Mouse (Mus musculus) forebrain, embryonic 12.5 days (tissue): ENCODE data around the gene Ctrl. TPM values are rescaled to one million over a fixed set of nuclear protein-coding genes. Genes with fewer than 3 reads are reported as not detected.

Source experiments
- ATAC-seq: fragments of 200-750 bp; cut with Nextera tagmentation; 2 replicates; pipeline ENCODE4 v1.8.0; 2017; ENCODE audit warnings: moderate TSS enrichment; ENCODE audit not compliant: low FRiP score
- H3K27ac ChIP-seq: fragments of 300-500 bp; sonication (generic); 2 replicates; pipeline ENCODE4 v1.5.1; 2016; ENCODE audit warnings: mild to moderate bottlenecking
- H3K27me3 ChIP-seq: fragments of 300-500 bp; sonication (generic); 2 replicates; pipeline ENCODE4 v1.6.1; 2016; ENCODE audit warnings: mild to moderate bottlenecking
- H3K36me3 ChIP-seq: fragments of 300-500 bp; sonication (generic); replicated peaks from 2 replicates; pipeline ENCODE4 v1.6.1; 2016; ENCODE audit warnings: mild to moderate bottlenecking
- H3K4me1 ChIP-seq: fragments of 300-500 bp; sonication (generic); 2 replicates; pipeline ENCODE4 v1.6.1; 2016
- H3K4me2 ChIP-seq: fragments of 300-500 bp; sonication (generic); 2 replicates; pipeline ENCODE4 v1.6.1; 2016; ENCODE audit warnings: mild to moderate bottlenecking, moderate library complexity
- H3K4me3 ChIP-seq: fragments of 300-500 bp; sonication (generic); replicated peaks from 2 replicates; pipeline ENCODE4 v1.5.1; 2016; ENCODE audit warnings: mild to moderate bottlenecking
- H3K9ac ChIP-seq: fragments of 300-500 bp; sonication (generic); 2 replicates; pipeline ENCODE4 v1.6.1; 2016; ENCODE audit warnings: mild to moderate bottlenecking
- H3K9me3 ChIP-seq: fragments of 300-500 bp; sonication (generic); 2 replicates; pipeline ENCODE4 v1.6.1; 2016
- WGBS: fragments of 180-500 bp; shearing (Covaris S2); methylation state at CpG from one replicate; pipeline ENCODE4 v1.1.7; 2016; 5-methylcytosine and 5-hydroxymethylcytosine counted together
- polyA plus RNA-seq: library from polyadenylated mRNA; unstranded; fragments of >200 nt; fragmentation: Nextera tagmentation; extraction: Ambion mirVana; gene quantifications from 2 replicates; pipeline ENCODE4 v1.2.1, GENCODE M21; 2016

The Ctrl gene
- polyA plus RNA-seq, 1 experiment from 2014 or later, result 3.0 TPM

DNA sequence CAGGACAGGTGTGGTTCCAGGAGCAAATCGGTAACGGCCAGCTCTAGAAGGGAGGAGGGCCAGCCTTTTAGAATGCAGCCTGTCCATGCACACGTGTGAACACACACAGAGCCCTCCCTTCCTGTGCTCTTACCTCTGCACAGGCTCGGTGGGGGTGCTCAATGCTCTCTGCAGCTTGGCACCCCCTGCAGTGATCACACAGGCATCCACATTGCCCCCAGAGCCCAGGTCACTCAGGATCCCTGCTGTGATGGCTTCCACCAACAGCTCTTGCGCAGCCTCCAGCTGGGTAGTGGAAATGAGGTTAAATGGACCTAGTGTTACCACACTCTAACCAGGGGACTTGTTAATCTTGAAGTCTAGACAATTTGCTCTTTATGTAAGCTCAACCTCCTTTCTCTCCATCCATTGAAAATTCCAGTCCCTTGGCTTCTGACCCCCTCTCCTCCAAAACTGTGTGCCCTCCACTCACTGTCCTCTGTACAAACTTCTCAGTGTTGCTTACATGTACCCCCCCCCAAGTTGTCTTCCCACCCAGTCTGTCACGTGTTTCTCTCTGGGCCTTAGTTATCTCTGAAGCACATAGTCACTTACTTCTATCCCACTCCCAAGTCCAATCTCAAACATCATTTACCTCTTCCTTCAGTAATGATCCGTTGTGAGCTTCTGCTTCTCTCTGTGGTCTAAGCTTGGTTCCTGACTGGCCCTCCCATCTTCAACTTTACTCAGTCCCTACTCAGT lies 2.4 kb upstream of the Ctrl start:
- Histone ChIP-seq H3K36me3 (0 out of 2 replicates have a peak, but pooled peaks cover 10% of the 10 kb centered on the region), H3K27me3 (no peaks in the 10 kb centered on the region), H3K4me2 (peak overlapping the region; percentile 99), H3K4me1 (peaks cover 22% of the 10 kb centered on the region), H3K9me3 (no peaks in the 10 kb centered on the region), H3K9ac (peak overlapping the region; percentile 80), H3K27ac (0 out of 2 replicates have a peak overlapping the region, but pooled peaks have one; percentile 79), H3K4me3 (peak overlapping the region; percentile 71)
- ATAC-seq, result no peak
- 30% methylated on average over 7 of the region's 7 CpGs for WGBS

DNA sequence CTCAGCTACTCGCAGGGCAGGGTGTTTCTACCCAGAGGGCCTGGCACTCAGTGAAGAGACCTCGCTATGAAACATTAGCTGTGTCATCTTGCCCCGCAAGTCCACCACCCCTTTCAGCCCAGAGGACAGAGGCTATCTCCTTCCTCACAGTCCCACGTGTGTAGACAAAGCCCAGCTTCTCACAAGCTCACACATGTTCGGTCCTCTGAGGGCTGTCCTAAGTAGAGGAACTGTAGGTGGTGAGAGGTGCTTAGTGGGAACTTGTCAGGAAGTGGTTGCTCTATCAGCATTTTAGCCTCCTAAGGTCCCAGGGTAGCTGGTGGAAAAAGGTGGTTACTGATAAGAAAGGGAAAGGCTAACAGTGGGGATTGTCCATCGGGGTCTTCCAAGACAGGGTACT lies 1.4 kb upstream of the Ctrl start:
- 89% methylated on average over 6 of the region's 6 CpGs for WGBS
- Histone ChIP-seq H3K27ac (no peak overlapping the region), H3K4me2 (no peak overlapping the region), H3K9ac (no peak overlapping the region), H3K27me3 (no peaks in the 10 kb centered on the region), H3K4me3 (no peak overlapping the region), H3K4me1 (peaks cover 27% of the 10 kb centered on the region), H3K36me3 (0 out of 2 replicates have a peak, but pooled peaks cover 10% of the 10 kb centered on the region), H3K9me3 (no peaks in the 10 kb centered on the region)
- ATAC-seq, result no peak

DNA sequence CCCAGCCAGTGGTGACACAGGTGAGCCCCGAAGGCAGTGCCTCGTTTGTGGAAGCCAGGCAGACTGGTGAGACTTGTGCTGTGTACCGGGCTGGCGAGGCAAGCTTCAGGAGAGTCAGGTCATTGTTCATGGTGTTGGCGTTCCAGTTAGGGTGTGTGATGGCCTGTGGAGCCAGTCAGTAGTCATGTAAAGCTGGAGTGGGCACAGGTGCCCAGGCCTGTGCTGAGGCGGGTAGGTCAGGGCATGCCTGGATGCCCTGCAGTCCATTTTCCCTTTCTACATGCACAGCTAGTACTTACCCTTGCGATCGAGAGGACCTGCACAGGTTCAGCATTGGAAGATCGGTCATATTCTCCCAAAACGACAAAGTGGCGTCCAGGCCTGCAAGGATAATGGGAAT lies 1.1 kb downstream of the Ctrl start:
- Histone ChIP-seq H3K4me2 (no peak overlapping the region), H3K36me3 (peaks cover 15% of the 10 kb centered on the region), H3K27me3 (no peaks in the 10 kb centered on the region), H3K9me3 (no peaks in the 10 kb centered on the region), H3K4me1 (peaks cover 19% of the 10 kb centered on the region), H3K4me3 (no peak overlapping the region), H3K9ac (no peak overlapping the region), H3K27ac (no peak overlapping the region)
- WGBS, result 87% methylated on average over 11 of the region's 11 CpGs
- ATAC-seq, result no peak

DNA sequence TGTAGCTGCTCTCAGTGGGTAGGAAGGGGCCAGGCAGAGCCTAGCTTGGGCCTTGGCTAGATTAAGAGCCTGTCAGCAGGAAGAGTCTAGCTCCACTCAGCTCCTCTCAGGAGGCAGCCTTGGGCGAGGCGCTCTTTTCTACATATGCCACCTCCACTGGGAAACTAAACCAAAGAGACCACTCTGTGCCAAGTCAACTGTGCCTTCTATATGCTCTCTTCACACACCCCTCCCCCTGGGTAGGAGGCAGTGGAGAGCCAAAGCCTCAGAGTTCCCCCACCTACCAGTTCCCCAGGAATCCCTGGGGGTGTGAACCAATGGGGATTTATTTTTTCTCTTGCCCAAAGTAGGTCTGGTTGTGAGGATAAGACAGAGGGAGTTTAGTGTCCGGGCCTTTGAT lies 2.4 kb downstream of the Ctrl start:
- no peak for ATAC-seq
- peaks cover 15% of the 10 kb centered on the region for H3K36me3 ChIP-seq
- H3K9me3 ChIP-seq, result no peaks in the 10 kb centered on the region
- H3K4me1 ChIP-seq, result peaks cover 13% of the 10 kb centered on the region
- H3K9ac ChIP-seq, result no peak overlapping the region
- WGBS, result 89% methylated on average over 3 of the region's 3 CpGs
- H3K27ac ChIP-seq, result no peak overlapping the region
- H3K27me3 ChIP-seq, result no peaks in the 10 kb centered on the region
- no peak overlapping the region for H3K4me3 ChIP-seq
- H3K4me2 ChIP-seq, result no peak overlapping the region

DNA sequence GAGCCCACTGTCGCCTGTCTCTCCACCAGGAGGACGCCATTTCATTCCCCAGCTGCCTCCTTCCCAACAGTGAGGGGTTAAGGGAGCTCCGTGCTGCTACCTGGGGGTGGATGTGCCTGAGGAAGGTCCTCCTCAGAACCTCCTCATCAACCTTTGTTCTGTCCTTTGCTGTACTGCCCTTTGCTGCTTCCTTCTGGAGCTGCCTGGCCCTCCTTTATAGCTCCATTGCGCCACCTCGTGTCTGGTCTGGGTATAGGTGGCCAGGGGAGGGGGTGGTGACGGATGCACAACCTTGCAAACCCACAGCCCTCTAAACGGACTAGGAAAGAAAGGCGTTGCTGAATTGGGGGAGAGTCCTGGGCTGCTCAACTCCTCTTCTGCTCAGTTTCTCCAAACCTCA lies 3.1 kb downstream of the Ctrl start:
- Histone ChIP-seq H3K27me3 (no peaks in the 10 kb centered on the region), H3K4me3 (no peak overlapping the region), H3K4me2 (no peak overlapping the region; the same call in 1 of the 2 replicates), H3K27ac (peak overlapping the region; percentile 53; the same call in 1 of the 2 replicates), H3K36me3 (peaks cover 15% of the 10 kb centered on the region), H3K4me1 (peaks cover 6% of the 10 kb centered on the region), H3K9me3 (no peaks in the 10 kb centered on the region), H3K9ac (peak overlapping the region; percentile 45)
- 12% methylated on average over 8 of the region's 8 CpGs for WGBS
- ATAC-seq, result peak; percentile 74

DNA sequence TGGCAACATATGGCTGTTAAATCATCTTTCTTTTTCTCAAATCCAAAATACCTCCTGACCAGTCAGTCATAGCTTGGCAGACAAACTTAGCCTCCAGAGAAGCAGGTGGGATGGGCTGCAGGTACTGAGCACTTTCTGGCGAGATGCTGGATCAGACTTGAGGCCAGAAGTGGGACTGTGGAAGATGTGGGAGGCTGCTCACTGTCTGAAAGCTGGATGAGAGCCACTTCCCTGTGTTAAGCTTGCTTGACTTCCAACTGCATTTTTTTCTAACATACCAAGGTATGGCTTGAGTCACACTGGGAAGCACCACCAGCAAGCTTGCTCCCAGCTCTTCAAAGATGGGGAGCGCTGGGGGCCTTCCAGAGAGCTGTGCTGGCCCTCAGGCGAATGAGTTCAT lies 8.5 kb downstream of the Ctrl start:
- H3K4me1 ChIP-seq, result peaks cover 1% of the 10 kb centered on the region; the same call in 1 of the 2 replicates
- H3K4me2 ChIP-seq, result no peak overlapping the region
- ATAC-seq, result no peak
- 72% methylated on average over 3 of the region's 3 CpGs for WGBS
- no peak overlapping the region for H3K4me3 ChIP-seq
- peaks cover 7% of the 10 kb centered on the region for H3K36me3 ChIP-seq
- H3K9me3 ChIP-seq, result no peaks in the 10 kb centered on the region
- H3K27ac ChIP-seq, result no peak overlapping the region
- H3K27me3 ChIP-seq, result no peaks in the 10 kb centered on the region
- no peak overlapping the region for H3K9ac ChIP-seq

DNA sequence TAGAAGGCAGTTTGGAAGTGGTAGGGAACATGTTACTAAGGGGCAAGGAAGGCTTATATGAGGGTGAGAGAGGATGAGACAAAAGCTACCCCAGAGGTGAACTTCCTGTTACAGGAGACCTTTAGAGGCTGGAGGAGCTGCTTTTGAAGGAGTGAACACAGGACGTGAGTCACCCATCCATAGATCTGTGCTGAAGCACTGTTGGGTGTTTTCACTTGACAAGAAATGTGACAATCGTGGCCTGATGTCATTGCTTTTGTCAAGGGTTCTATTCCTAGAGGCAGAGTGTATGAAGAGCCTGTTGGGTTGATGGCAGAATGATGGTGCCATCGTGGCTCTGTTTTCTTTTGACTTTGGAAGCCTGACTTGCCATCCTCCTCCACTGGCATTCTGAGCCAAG lies 14.3 kb downstream of the Ctrl start:
- H3K27ac ChIP-seq, result no peak overlapping the region
- H3K4me3 ChIP-seq, result no peak overlapping the region
- no peaks in the 10 kb centered on the region for H3K27me3 ChIP-seq
- no peak for ATAC-seq
- H3K9me3 ChIP-seq, result no peaks in the 10 kb centered on the region
- H3K4me1 ChIP-seq, result no peaks in the 10 kb centered on the region
- peaks cover 20% of the 10 kb centered on the region for H3K36me3 ChIP-seq
- no peak overlapping the region for H3K4me2 ChIP-seq
- 93% methylated on average over 3 of the region's 3 CpGs for WGBS
- H3K9ac ChIP-seq, result no peak overlapping the region

DNA sequence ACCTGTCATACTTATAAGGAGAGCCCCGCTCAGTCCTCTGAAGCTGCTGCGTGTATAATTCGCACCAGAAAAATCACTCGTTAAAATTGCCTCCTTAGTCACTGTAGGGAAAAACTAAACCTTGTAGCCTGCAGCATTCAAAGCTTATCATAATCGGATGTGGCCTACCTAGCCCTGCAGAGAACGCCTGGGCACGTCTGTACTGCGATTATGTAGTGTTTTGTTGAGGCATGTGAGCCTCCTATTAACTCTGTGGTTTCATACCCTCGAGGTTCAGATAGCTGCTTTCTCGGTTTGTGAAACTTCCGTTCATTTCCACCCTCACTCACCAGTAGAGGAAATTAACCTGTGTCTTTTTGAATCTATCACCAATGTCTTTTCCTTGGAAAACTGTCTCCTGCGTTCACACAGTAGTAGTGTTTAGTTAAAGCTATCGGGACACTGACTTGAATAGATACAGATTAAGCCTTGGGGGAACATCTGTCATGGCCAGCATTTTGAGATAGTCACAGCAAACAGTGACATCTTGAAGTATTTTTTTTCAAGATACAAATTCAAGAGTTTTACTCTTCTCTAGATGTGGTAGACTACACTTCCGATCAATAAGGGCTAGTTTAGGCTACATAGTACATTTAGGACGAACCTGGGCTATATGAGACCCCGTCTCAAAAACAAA lies 32.6 kb downstream of the Ctrl start:
- peaks cover 10% of the 10 kb centered on the region for H3K4me1 ChIP-seq
- WGBS, result 39% methylated on average over 16 of the region's 16 CpGs
- H3K4me2 ChIP-seq, result peak overlapping the region; percentile 91
- H3K27ac ChIP-seq, result peak overlapping the region; percentile 86
- H3K4me3 ChIP-seq, result peak overlapping the region; percentile 92
- ATAC-seq, result no peak
- H3K27me3 ChIP-seq, result no peaks in the 10 kb centered on the region
- no peaks in the 10 kb centered on the region for H3K36me3 ChIP-seq
- H3K9ac ChIP-seq, result peak overlapping the region; percentile 95
- no peaks in the 10 kb centered on the region for H3K9me3 ChIP-seq

DNA sequence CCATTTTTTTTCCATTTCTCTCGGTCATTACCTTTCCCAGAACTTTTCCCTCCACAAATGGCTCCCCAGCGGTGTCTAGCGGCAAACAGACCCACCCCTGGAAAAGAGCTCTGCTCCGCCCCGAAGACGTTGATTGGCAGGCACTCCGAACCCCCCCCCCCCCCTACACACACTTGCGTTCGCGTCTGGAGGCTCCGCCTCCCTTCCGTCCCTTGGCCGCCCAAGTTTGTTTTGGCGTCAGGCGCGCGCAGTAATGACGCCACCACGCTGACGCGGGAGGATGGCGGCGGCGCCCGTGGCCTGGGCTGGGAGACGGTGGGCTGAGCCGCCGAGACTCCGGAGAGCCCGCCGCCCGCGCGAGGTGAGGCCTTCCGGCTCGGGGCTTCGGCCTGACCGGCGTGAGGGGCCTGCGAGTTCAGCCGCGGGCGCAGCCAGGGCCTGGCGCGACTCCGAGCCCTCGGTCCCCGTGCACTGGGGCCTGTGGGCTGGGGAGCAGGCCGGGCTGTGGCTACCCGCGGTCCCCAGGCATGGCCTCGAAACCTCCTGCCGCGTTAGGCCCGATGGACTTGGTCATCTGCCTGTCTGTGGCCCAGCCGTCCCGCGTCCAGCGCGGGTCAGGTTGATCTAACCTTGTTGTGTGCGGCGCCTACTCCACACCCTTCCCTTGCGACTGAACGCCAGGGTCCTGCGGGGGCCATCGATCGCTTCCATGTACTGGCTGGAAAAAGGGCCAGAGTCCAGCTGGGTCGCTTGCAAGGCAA lies 33.3 kb downstream of the Ctrl start, which contains the start of gene Pskh1:
Gene Pskh1 (plus strand): TSS at position 262 of the 761 bp plus-strand sequence.
- H3K4me1 ChIP-seq, result peaks cover 10% of the 10 kb centered on the region
- H3K36me3 ChIP-seq, result no peaks in the 10 kb centered on the region
- ATAC-seq, result peak; percentile 95

DNA sequence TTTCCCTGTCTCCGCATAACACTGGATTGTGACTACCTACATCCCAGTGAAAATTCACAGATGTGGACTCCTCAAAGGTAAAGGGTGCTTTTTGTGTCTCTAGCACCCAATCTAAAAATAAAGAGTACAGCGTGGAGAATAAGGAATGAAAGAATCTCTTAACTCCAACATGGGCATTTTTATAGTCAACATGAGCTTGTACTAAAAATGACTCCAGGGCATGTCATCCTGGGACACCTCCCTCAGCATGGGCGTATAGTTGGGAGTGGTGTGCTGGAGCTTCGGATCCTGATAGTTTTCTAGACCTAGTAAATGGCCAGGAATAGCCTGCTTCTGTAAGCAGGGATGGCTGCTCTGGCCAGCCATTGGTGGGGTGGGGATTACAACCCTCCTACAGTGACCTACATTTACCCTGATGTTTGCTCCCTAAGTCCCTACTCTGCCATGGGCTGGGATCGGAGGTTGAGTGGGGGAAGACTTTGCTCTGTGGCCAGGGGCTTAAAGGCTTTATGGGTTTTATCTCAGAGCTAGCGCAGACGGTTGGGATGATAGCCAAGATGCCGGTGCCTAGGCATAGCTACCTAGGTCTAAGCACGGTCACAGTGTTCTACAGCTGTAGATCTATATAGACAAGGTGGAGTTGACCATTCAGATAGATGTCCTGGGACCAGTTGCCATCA lies 35.7 kb downstream of the Ctrl start:
- WGBS, result 80% methylated on average over 9 of the region's 9 CpGs

More for the DNA sequence above, 33.3 kb downstream of the Ctrl start, which contains the start of gene Pskh1:
- Histone ChIP-seq H3K9ac (peak within 1 kb of the TSS; percentile 95), H3K27me3 (no peaks in the 10 kb centered on the region), H3K27ac (peak within 1 kb of the TSS; percentile 86), H3K4me2 (peak within 1 kb of the TSS; percentile 91), H3K4me3 (peak within 1 kb of the TSS; percentile 92), H3K9me3 (no peaks in the 10 kb centered on the region)
- WGBS, result under 1% methylated on average over 68 of the region's 68 CpGs

DNA sequence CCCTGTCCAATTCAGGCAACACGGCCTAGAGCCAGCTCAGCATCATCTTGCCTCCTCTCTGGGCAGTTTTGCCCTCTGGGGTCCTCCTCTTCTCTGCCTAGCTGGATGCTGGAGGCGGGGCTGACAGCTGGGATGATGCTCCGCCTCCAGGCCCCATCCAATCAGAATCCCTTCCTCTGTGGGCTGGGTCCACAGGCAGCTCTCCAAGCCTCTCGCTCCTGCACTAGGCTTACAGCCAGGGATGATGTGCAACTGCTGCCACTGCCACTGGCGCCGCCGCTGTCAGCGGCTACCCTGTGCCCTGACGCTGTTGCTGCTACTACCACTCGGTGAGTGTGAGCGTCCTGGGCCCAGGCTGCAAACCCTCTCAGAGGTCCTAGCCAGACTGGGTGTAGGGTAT lies 40.3 kb downstream of the Ctrl start, which contains the start of gene Nrn1l:
Gene Nrn1l (plus strand): TSS at position 229 of the 400 bp plus-strand sequence.
- Histone ChIP-seq H3K4me2 (peak within 1 kb of the TSS; percentile 20; the same call in 1 of the 2 replicates), H3K9me3 (no peaks in the 10 kb centered on the region), H3K36me3 (peaks cover 54% of the 10 kb centered on the region), H3K27ac (peak within 1 kb of the TSS; percentile 51; the same call in 1 of the 2 replicates), H3K27me3 (no peaks in the 10 kb centered on the region), H3K4me3 (no peak within 1 kb of the TSS), H3K4me1 (peaks cover 10% of the 10 kb centered on the region), H3K9ac (peak within 1 kb of the TSS; percentile 43; the same call in 1 of the 2 replicates)
- peak; percentile 96 for ATAC-seq
- 3% methylated on average over 11 of the region's 11 CpGs for WGBS

More for the DNA sequence above, 35.7 kb downstream of the Ctrl start:
- peaks cover 20% of the 10 kb centered on the region for H3K4me1 ChIP-seq
- no peak overlapping the region for H3K4me2 ChIP-seq
- H3K36me3 ChIP-seq, result peaks cover 10% of the 10 kb centered on the region; the same call in 1 of the 2 replicates
- no peaks in the 10 kb centered on the region for H3K9me3 ChIP-seq
- no peak overlapping the region for H3K9ac ChIP-seq
- no peak overlapping the region for H3K27ac ChIP-seq
- ATAC-seq, result no peak
- no peak overlapping the region for H3K4me3 ChIP-seq
- H3K27me3 ChIP-seq, result no peaks in the 10 kb centered on the region
